Mouse (Mus musculus): ENCODE data around the gene Lrrc29.

The Lrrc29 gene

DNA sequence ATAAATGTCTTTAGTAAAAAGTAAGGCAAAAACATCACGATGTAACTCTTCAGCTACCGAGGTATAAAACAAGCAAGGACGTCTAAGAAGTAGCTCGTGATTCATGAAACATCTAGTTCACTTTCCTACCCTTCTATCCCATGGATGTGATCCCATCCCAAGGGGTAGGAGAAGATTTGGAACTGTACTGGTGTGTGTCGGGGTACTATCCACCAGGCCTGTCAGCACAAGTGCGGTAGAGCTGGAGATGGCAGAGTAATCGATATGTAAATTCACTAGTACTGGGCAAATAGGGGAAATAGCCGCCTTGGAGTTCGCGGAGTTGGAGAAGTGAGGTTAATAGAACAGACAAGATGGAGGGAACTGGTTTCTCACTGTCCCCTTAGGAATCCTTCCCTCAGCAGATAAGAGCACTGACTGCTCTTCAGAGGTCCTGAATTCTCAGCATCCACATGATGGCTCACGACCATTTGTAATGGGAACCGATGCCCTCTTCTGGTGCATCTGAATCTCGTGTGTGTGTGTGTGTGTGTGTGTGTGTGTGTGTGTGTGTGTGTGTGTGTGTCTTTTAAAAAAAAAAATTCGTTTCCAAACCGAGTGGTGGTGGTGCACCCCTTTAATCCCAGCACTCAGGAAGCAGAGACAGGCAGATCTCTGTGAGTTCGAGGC lies 62.7 kb downstream of the Lrrc29 start:
- peak; percentile 23 for DNase-seq

All from thymus, postnatal 4 days (tissue).